Mouse (Mus musculus): ENCODE measurements at regions not wholly inside any gene's neighbourhood (a gene's known extent, or its start where the extent isn't known, plus 50 kb on each side); places are given as distances from the start of the nearest gene placed in this dataset.

DNA sequence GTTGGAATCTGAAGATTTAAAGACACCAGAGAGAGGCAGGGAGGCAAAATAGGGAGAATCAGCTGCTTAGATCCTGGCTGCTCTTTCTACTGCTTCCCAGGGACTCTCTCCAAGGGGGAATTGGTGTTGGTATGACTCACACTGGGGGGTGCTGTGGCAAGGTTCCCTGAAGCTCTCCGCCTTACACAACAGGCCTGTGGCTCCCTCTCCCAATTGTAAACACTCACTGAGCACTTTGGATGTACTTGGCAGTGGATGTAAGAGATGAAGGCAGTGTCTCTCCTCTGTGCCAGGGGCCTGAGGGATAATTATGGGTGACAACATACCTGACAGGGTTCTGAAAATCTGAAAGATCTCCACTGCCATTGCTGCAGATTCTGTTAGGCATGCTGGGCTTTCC is 77.0 kb upstream of the Irs2 start:
- peak; percentile 80 for DNase-seq
- intact Hi-C loops (cut with DNase I), result loop anchor here (5.0 kb wide), 2 partner anchors 87 to 498 kb away; no protein-coding TSS in a partner anchor
- Histone ChIP-seq H3K4me3 (no peak overlapping the region), H3K27ac (peak overlapping the region; percentile 52)
- TF ChIP-seq CTCF (IDR thresholded peaks at IDR 0.05), result no peak

DNA sequence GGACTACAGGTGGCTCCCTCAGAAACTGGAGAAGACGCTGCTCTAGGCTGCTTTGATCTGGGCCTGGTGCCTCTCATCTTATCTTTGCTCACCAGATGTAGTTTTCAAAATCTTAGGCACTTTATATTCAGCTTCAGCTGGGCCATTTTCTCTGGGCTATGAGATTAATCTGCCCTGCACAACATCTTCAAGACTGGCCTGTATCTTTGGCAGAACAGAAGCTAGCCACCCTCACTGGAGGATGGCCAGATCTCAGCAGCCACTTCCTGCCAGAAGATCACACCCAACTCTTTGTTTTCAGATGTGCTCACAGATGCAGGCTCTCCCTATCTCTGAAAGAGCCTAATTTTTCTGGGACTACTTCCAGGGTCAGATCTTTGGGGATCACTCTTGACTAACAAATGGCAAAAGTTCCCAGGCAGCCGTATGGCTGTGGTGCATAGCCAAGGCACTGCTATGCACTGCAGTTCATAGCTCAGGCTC is 75.8 kb upstream of the Irs2 start:
- Histone ChIP-seq H3K4me3 (no peak overlapping the region), H3K27ac (peak overlapping the region; percentile 56)
- peak; percentile 70 for DNase-seq
- TF ChIP-seq CTCF (IDR thresholded peaks at IDR 0.05), result no peak
- intact Hi-C loops (cut with DNase I), result no loop called here

DNA sequence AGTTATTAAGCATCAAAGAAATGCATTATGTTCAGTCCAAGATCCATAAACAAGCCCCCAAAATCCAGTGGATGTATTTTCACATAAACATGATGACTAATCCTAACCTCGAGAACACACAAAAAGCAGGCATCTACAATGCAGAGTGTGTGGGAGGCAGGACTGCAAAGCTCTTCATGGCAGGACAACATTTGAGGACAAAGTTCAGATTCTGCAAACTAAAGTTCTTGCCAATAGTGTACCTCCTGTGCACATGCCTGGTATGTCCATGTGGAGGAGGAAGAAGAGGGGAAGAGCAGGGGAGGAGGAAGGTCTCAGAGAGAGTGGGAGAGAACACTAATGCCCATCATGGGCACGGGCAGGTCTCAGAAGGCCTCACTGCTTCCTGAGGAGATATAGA is 72.6 kb upstream of the Irs2 start:
- no peak for DNase-seq
- no peak overlapping the region for H3K4me3 ChIP-seq
- intact Hi-C loops (cut with DNase I), result no loop called here
- no peak overlapping the region for H3K27ac ChIP-seq
- no peak for TF ChIP-seq CTCF (IDR thresholded peaks at IDR 0.05)

DNA sequence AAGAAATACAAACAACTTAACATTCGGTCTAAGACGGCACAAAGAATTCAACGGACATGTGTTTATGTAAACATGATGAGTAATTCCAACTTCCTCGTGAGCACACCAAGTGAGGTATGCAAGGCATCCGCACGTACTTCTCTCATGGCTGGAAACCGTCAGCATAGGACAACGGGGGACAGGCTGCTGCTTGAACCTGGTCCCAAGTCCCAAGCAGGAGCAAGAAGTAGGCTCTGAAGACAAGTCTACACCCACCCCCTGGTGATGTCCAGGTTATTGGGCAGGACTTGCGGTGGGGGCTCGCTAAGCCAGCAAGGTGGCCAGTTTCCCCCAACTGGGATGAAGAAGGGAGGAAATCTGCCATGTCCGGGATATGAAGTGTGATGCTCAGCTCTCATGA is 71.5 kb upstream of the Irs2 start:
- no peak for DNase-seq
- intact Hi-C loops (cut with DNase I), result no loop called here
- H3K27ac ChIP-seq, result no peak overlapping the region
- TF ChIP-seq CTCF (IDR thresholded peaks at IDR 0.05), result no peak
- H3K4me3 ChIP-seq, result no peak overlapping the region

DNA sequence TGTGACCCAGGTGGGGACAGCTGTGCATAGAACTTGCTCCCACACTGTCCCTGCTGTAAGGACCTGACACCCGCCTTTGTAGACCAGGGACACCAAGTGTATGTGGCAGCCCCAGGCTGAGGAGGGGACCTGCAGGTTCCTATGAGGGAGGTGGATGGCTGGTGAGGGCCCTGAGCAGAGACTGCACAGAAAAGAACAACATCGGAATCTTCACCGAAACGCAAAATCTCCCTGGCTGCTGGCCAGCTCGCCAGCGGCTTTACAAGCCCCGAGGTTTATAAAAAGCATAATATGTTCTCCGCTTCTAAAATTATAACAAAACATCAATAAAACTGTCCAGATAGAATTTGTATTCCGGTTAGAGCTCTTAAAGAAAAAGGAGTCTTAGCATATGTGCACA is 68.9 kb upstream of the Irs2 start:
- peak overlapping the region; percentile 70 for H3K27ac ChIP-seq
- no peak for TF ChIP-seq CTCF (IDR thresholded peaks at IDR 0.05)
- peak; percentile 49 for DNase-seq
- peak overlapping the region; percentile 70 for H3K4me3 ChIP-seq
- intact Hi-C loops (cut with DNase I), result no loop called here

DNA sequence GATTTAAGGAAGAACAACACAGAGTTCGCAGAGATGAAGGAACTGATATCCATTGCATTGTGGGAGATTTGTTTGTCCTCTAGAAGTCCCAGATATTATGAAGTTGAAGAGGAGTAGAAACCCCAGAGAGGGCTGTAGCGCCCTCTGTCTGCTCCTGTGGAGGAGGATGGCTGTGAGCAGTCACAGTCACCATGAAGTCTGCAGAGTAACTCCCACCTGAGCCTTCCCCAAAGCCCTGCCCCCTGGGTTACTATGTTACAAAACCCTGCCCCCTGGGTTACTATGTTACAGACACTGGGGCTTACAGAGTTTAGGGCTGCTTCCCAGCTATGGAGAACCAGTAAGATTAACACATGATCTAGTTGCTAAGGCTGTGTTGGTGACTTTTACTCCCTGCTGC is 62.9 kb upstream of the Irs2 start:
- intact Hi-C loops (cut with DNase I), result no loop called here
- Histone ChIP-seq H3K27ac (no peak overlapping the region), H3K4me3 (no peak overlapping the region)
- peak; percentile 53 for TF ChIP-seq CTCF (IDR thresholded peaks at IDR 0.05)
- no peak for DNase-seq

DNA sequence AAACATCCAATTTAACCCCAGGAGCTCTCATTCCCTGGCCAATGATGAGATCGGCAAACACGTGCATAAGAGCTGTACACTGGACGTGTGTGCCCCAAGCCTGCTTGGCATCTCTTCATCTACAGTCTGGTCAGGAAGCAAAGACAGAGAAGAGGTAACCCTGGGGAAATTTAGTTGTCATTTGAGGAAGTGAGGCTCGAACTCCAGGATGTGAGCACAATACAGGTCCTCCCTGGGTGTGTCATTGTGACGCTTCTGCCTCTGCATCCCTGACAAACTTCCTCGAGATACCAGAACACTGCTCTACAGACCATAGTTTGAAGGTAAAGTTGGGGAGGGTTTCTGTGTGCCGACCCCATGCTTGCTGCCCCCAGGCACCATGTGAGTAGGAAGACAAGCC is 59.2 kb upstream of the Irs2 start:
- no peak overlapping the region for H3K4me3 ChIP-seq
- intact Hi-C loops (cut with DNase I), result no loop called here
- TF ChIP-seq CTCF (IDR thresholded peaks at IDR 0.05), result no peak
- H3K27ac ChIP-seq, result no peak overlapping the region
- DNase-seq, result no peak

DNA sequence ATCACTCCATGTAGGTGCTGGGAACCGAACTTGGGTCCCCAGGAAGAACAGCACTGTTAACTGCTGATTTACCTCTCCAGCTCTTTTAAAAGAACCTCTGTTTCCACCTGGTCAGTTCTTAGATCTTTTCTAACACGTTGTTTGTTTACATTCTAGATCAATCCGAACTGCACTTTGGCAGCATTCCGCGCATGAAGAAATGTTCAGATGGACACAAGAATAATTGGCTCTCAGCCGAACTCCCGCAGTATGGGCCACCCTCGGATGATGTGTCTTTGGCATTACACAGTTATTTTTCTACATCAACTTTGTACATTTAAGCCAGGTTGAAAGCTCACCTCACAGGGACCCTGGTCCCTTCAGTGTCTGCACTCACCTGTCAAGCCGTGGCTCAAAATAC is 57.7 kb upstream of the Irs2 start:
- no peak for TF ChIP-seq CTCF (IDR thresholded peaks at IDR 0.05)
- Histone ChIP-seq H3K27ac (no peak overlapping the region), H3K4me3 (no peak overlapping the region)
- intact Hi-C loops (cut with DNase I), result no loop called here
- DNase-seq, result no peak

DNA sequence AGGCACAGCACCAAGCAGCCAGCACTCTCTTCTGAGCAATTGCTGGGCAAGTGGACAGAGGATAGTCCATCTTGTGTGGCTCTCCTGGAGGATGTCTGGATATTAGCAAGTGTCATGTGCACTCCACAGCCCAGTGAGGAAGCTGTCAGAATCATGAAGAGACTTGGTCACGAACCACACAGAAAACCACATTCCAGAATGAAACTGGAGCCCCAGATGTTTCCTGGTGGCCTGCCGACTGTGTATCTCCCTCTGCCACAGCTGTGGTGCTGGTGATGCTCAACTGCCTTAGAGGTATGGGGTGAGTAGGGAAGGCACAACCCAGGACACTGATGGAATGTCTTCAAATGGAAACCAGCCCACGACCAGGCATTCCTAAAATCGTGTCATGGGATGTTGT is 57.0 kb upstream of the Irs2 start:
- DNase-seq, result no peak
- Histone ChIP-seq H3K27ac (no peak overlapping the region), H3K4me3 (no peak overlapping the region)
- intact Hi-C loops (cut with DNase I), result no loop called here
- TF ChIP-seq CTCF (IDR thresholded peaks at IDR 0.05), result no peak

DNA sequence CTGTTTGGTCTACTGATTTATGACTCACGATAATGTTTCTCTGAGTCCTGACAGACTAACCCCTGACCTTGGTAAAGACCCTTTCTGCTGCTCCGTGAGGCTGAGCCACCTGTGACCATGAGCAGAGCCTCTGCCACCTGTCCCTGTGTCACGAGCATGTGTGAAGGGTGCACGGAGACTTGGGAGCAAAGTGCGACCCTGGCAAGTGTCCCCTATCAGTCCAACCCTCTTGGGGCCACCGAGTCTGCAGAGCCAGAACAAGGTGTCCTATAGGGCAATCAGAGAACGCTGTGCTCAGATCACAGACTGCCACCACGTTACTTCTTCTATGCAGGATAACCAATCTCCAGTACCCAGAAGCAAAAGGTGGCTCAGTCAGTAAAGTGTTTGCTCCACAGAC is 54.8 kb upstream of the Irs2 start:
- DNase-seq, result no peak
- intact Hi-C loops (cut with DNase I), result no loop called here
- no peak overlapping the region for H3K27ac ChIP-seq
- TF ChIP-seq CTCF (IDR thresholded peaks at IDR 0.05), result no peak
- H3K4me3 ChIP-seq, result no peak overlapping the region

DNA sequence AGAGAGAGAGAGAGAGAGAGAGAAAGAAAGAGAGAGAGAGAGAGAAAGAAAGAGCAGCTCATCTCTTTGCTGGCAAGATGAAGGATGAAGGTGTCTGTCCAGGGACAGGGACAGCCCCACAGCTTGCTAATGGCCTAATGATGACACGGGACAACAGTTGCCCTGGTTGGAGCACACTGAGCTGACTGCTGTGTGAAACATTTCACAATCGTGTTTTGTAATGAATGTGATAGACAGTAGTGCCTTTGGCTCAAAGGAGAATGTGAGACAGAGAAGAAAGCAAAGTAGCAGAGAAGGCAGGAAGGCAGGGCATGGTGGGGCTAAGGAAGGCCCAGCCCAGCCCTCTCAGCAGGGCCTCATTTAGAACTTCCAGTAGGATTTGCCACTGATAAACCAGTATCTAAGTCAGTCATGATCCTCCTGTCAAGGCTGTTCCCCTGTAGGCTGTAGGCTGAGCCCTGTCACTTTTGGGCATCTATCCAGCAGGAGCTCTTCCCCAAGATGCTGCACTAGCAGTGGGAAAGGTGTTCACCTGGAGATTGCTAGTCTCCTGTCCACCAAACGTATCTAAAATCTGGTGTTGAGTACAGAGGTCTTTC is 54.2 kb upstream of the Irs2 start:
- intact Hi-C loops (cut with DNase I), result no loop called here
- Histone ChIP-seq H3K27ac (no peak overlapping the region), H3K4me3 (no peak overlapping the region)
- TF ChIP-seq CTCF (IDR thresholded peaks at IDR 0.05), result no peak
- DNase-seq, result no peak

DNA sequence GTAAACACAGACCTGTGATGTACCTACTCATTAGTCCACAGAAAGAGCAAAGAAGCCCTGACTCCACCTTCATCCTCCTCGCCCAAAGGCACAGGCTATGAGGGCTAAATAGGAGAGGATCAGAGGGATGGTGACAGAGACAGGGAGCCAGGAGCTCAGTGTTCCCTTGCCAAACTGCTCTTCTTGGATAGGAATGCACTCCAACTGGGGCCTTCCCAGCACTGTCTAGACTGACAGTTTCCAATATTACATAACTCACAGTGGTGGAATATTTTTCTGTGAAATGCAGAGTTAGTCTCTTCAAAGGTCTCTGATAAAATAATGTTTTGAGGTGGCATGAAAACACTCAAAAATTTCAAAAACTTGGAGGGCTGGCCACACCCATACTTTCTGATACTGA is 53.5 kb upstream of the Irs2 start:
- intact Hi-C loops (cut with DNase I), result no loop called here
- H3K27ac ChIP-seq, result no peak overlapping the region
- TF ChIP-seq CTCF (IDR thresholded peaks at IDR 0.05), result no peak
- H3K4me3 ChIP-seq, result no peak overlapping the region
- no peak for DNase-seq

DNA sequence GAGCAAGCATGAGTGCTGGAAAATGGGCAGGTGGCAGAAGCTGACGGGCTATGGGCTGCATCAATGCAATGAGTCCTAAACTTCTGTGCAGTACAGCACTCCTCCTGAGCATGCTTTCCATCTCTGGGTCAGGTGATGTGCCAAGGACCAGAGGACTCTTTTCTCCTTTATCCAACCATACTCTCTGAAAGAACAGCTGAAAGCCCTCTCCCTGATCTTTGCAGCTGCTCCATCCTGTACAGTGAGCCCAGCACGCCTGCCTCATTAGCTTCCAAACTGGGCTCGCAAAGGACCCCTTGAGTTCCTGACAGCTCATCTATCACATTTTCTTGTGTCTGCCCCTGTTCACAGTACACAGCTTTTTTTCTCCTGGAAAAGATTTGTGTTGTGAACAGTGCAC is 52.3 kb upstream of the Irs2 start:
- no peak overlapping the region for H3K4me3 ChIP-seq
- no peak for TF ChIP-seq CTCF (IDR thresholded peaks at IDR 0.05)
- intact Hi-C loops (cut with DNase I), result no loop called here
- DNase-seq, result no peak
- H3K27ac ChIP-seq, result no peak overlapping the region

DNA sequence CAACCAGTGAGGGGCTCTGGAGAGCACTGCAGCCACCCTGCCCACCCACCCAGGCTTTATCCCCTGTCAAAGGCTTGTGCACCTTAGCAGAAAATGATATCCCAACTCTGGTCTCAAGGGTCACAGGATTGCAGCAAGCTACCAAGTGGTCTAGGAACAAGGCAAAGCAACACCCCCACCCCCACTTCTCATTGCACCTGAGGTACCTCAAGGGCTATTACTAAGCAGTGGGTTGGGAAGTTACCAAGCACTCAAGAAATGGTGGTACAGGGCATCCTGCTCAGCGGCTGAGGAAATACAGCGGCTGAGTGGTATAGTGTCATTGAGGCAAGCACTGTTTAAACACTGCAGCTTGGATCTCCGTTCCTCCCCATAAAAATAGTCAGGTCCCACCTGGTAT is 50.1 kb upstream of the Irs2 start:
- intact Hi-C loops (cut with DNase I), result no loop called here
- no peak for DNase-seq

More for the DNA sequence above, 50.1 kb upstream of the Irs2 start:
- H3K27ac ChIP-seq, result no peak overlapping the region
- TF ChIP-seq CTCF (IDR thresholded peaks at IDR 0.05), result no peak
- H3K4me3 ChIP-seq, result no peak overlapping the region
